Mouse (Mus musculus): ENCODE data around the gene Prrt2.

GRCm38 (mm10) chr7:126984667-126985444 is 36.2 kb downstream of the Prrt2 start:
- no peak for TF ChIP-seq CTCF (IDR thresholded peaks at IDR 0.05; ENCODE audit: low read depth, low read length)
- TF ChIP-seq POLR2A (IDR thresholded peaks at IDR 0.05; ENCODE audit: borderline replicate concordance, low read depth, low read length), result no peak
